Mouse (Mus musculus): ENCODE data around the gene Zfyve1. TPM values are rescaled to one million over a fixed set of nuclear protein-coding genes. Genes with fewer than 3 reads are reported as not detected.

Gene Zfyve1
- polyA plus RNA-seq, 1 experiment from 2014 or later, result 26.1 TPM

- Histone ChIP-seq H3K9me3 (no peaks in the 10 kb centered on the region), H3K4me1 (peaks cover 10% of the 10 kb centered on the region), H3K27ac (no peak overlapping the region), H3K9ac (no peak overlapping the region), H3K27me3 (no peaks in the 10 kb centered on the region), H3K4me3 (no peak overlapping the region), H3K36me3 (peaks cover 81% of the 10 kb centered on the region), H3K4me2 (replicated peaks) (no peak overlapping the region)
- WGBS, result 81% methylated on average over 3 of the region's 3 CpGs
- ATAC-seq (ENCODE audit: low FRiP score, low read depth), result no peak
Observed at GRCm38 (mm10) chr12:83534190-83534589, 62.8 kb downstream of the Zfyve1 start.

- 91% methylated on average over 3 of the region's 3 CpGs for WGBS
- no peaks in the 10 kb centered on the region for H3K9me3 ChIP-seq
- peaks cover 77% of the 10 kb centered on the region for H3K36me3 ChIP-seq
- no peak for ATAC-seq (ENCODE audit: low FRiP score, low read depth)
- H3K4me3 ChIP-seq, result no peak overlapping the region
- no peak overlapping the region for H3K27ac ChIP-seq
- no peak overlapping the region for H3K9ac ChIP-seq
- H3K4me2 ChIP-seq (replicated peaks), result no peak overlapping the region
- H3K4me1 ChIP-seq, result peaks cover 15% of the 10 kb centered on the region
- no peaks in the 10 kb centered on the region for H3K27me3 ChIP-seq
Observed at GRCm38 (mm10) chr12:83532966-83533365, 64.1 kb downstream of the Zfyve1 start.

GRCm38 (mm10) chr12:83531992-83532391 lies 65.0 kb downstream of the Zfyve1 start:
- Histone ChIP-seq H3K27me3 (no peaks in the 10 kb centered on the region), H3K4me2 (replicated peaks) (no peak overlapping the region), H3K4me3 (no peak overlapping the region), H3K4me1 (peaks cover 17% of the 10 kb centered on the region), H3K36me3 (peaks cover 74% of the 10 kb centered on the region), H3K9me3 (no peaks in the 10 kb centered on the region), H3K27ac (no peak overlapping the region), H3K9ac (no peak overlapping the region)
- 91% methylated on average over 6 of the region's 6 CpGs for WGBS
- no peak for ATAC-seq (ENCODE audit: low FRiP score, low read depth)

GRCm38 (mm10) chr12:83528665-83529064 lies 68.4 kb downstream of the Zfyve1 start:
- no peak overlapping the region for H3K9ac ChIP-seq
- peaks cover 47% of the 10 kb centered on the region for H3K36me3 ChIP-seq
- no peak for ATAC-seq (ENCODE audit: low FRiP score, low read depth)
- H3K4me2 ChIP-seq (replicated peaks), result no peak overlapping the region
- no peaks in the 10 kb centered on the region for H3K27me3 ChIP-seq
- 0 out of 2 replicates have a peak, but pooled peaks cover 10% of the 10 kb centered on the region for H3K4me1 ChIP-seq
- 85% methylated on average over 5 of the region's 5 CpGs for WGBS
- H3K27ac ChIP-seq, result no peak overlapping the region
- H3K9me3 ChIP-seq, result no peaks in the 10 kb centered on the region
- H3K4me3 ChIP-seq, result no peak overlapping the region

GRCm38 (mm10) chr12:83527816-83528215 lies 69.2 kb downstream of the Zfyve1 start:
- H3K4me2 ChIP-seq (replicated peaks), result no peak overlapping the region
- ATAC-seq (ENCODE audit: low FRiP score, low read depth), result no peak
- no peak overlapping the region for H3K4me3 ChIP-seq
- H3K27ac ChIP-seq, result no peak overlapping the region
- no peaks in the 10 kb centered on the region for H3K9me3 ChIP-seq
- peaks cover 15% of the 10 kb centered on the region; the same call in 1 of the 2 replicates for H3K4me1 ChIP-seq
- peaks cover 40% of the 10 kb centered on the region for H3K36me3 ChIP-seq
- 57% methylated on average over 6 of the region's 6 CpGs for WGBS
- H3K9ac ChIP-seq, result no peak overlapping the region
- H3K27me3 ChIP-seq, result no peaks in the 10 kb centered on the region

GRCm38 (mm10) chr12:83525822-83526544 lies 71.0 kb downstream of the Zfyve1 start:
- no peak overlapping the region for H3K4me3 ChIP-seq
- H3K27ac ChIP-seq, result no peak overlapping the region; the same call in 1 of the 2 replicates
- no peaks in the 10 kb centered on the region for H3K27me3 ChIP-seq
- H3K9ac ChIP-seq, result no peak overlapping the region
- 78% methylated on average over 18 of the region's 18 CpGs for WGBS
- peaks cover 23% of the 10 kb centered on the region for H3K36me3 ChIP-seq
- no peaks in the 10 kb centered on the region for H3K9me3 ChIP-seq
- no peak for ATAC-seq (ENCODE audit: low FRiP score, low read depth)
- H3K4me2 ChIP-seq (replicated peaks), result 0 out of 2 replicates have a peak overlapping the region, but pooled peaks have one; percentile 9
- peaks cover 24% of the 10 kb centered on the region for H3K4me1 ChIP-seq

GRCm38 (mm10) chr12:83524329-83524728 lies 72.7 kb downstream of the Zfyve1 start:
- ATAC-seq (ENCODE audit: low FRiP score, low read depth), result no peak
- H3K4me1 ChIP-seq, result peaks cover 27% of the 10 kb centered on the region
- 82% methylated on average over 5 of the region's 5 CpGs for WGBS

GRCm38 (mm10) chr12:83523892-83524291 lies 73.1 kb downstream of the Zfyve1 start:
- no peak overlapping the region for H3K9ac ChIP-seq
- no peak overlapping the region for H3K27ac ChIP-seq
- H3K4me2 ChIP-seq (replicated peaks), result no peak overlapping the region
- ATAC-seq (ENCODE audit: low FRiP score, low read depth), result no peak
- H3K36me3 ChIP-seq, result peaks cover 12% of the 10 kb centered on the region
- no peak overlapping the region for H3K4me3 ChIP-seq
- H3K27me3 ChIP-seq, result no peaks in the 10 kb centered on the region
- WGBS, result 60% methylated on average over 4 of the region's 4 CpGs
- peaks cover 27% of the 10 kb centered on the region for H3K4me1 ChIP-seq
- H3K9me3 ChIP-seq, result no peaks in the 10 kb centered on the region

More at GRCm38 (mm10) chr12:83524329-83524728, 72.7 kb downstream of the Zfyve1 start:
- Histone ChIP-seq H3K9me3 (no peaks in the 10 kb centered on the region), H3K9ac (no peak overlapping the region), H3K27me3 (no peaks in the 10 kb centered on the region), H3K4me3 (no peak overlapping the region), H3K27ac (no peak overlapping the region), H3K36me3 (peaks cover 15% of the 10 kb centered on the region), H3K4me2 (replicated peaks) (no peak overlapping the region)

- H3K27me3 ChIP-seq, result no peaks in the 10 kb centered on the region
- H3K4me2 ChIP-seq (replicated peaks), result no peak overlapping the region
- WGBS, result 69% methylated on average over 6 of the region's 6 CpGs
- H3K27ac ChIP-seq, result no peak overlapping the region
- H3K4me3 ChIP-seq, result no peak overlapping the region
- no peaks in the 10 kb centered on the region for H3K9me3 ChIP-seq
- H3K36me3 ChIP-seq, result peaks cover 6% of the 10 kb centered on the region; the same call in 1 of the 2 replicates
- ATAC-seq (ENCODE audit: low FRiP score, low read depth), result no peak
- no peak overlapping the region for H3K9ac ChIP-seq
- peaks cover 23% of the 10 kb centered on the region for H3K4me1 ChIP-seq
Observed at GRCm38 (mm10) chr12:83523056-83523455, 74.0 kb downstream of the Zfyve1 start.

GRCm38 (mm10) chr12:83521083-83521482 lies 75.9 kb downstream of the Zfyve1 start:
- no peaks in the 10 kb centered on the region for H3K9me3 ChIP-seq
- H3K36me3 ChIP-seq, result no peaks in the 10 kb centered on the region
- peaks cover 22% of the 10 kb centered on the region for H3K4me1 ChIP-seq
- no peak for ATAC-seq (ENCODE audit: low FRiP score, low read depth)
- no peaks in the 10 kb centered on the region for H3K27me3 ChIP-seq
- H3K4me3 ChIP-seq, result peak overlapping the region; percentile 74
- WGBS, result 41% methylated on average over 8 of the region's 8 CpGs
- no peak overlapping the region for H3K27ac ChIP-seq
- peak overlapping the region; percentile 77 for H3K9ac ChIP-seq
- H3K4me2 ChIP-seq (replicated peaks), result peak overlapping the region; percentile 73

- H3K9ac ChIP-seq, result peak within 1 kb of the TSS; percentile 77
- under 1% methylated on average over 32 of the region's 32 CpGs for WGBS
- ATAC-seq (ENCODE audit: low FRiP score, low read depth), result peak; percentile 98
- H3K27ac ChIP-seq, result peak within 1 kb of the TSS; percentile 63; the same call in 1 of the 2 replicates
- H3K4me2 ChIP-seq (replicated peaks), result peak within 1 kb of the TSS; percentile 73
- peak within 1 kb of the TSS; percentile 74 for H3K4me3 ChIP-seq
- no peaks in the 10 kb centered on the region for H3K36me3 ChIP-seq
- H3K27me3 ChIP-seq, result no peaks in the 10 kb centered on the region
- peaks cover 19% of the 10 kb centered on the region for H3K4me1 ChIP-seq
- no peaks in the 10 kb centered on the region for H3K9me3 ChIP-seq
Observed at GRCm38 (mm10) chr12:83520311-83520890, 76.6 kb downstream of the Zfyve1 start, which contains the start of gene Dcaf4. Dcaf4 (plus strand) TSS chr12:83520466.

GRCm38 (mm10) chr12:83517580-83517979 lies 79.4 kb downstream of the Zfyve1 start:
- ATAC-seq (ENCODE audit: low FRiP score, low read depth), result no peak
- Histone ChIP-seq H3K27ac (no peak overlapping the region), H3K4me2 (replicated peaks) (no peak overlapping the region), H3K9me3 (no peaks in the 10 kb centered on the region), H3K9ac (no peak overlapping the region), H3K4me1 (peaks cover 24% of the 10 kb centered on the region), H3K27me3 (no peaks in the 10 kb centered on the region), H3K4me3 (no peak overlapping the region), H3K36me3 (no peaks in the 10 kb centered on the region)
- WGBS, result 81% methylated on average over 3 of the region's 3 CpGs
